Mouse (Mus musculus): ENCODE results near the gene Noc2l.

- TF ChIP-seq POLR2A (IDR thresholded peaks at IDR 0.05; ENCODE audit: borderline replicate concordance, low read depth, low read length) (no peak), CTCF (IDR thresholded peaks at IDR 0.05; ENCODE audit: low read depth, low read length) (no peak)
Measured at GRCm38 (mm10) chr4:156253043-156253442, 17.2 kb downstream of the Noc2l start.

Measured in bone marrow macrophage, adult 2 months (primary cell).